Mouse (Mus musculus): ENCODE data around the gene Adam26a. TPM values are rescaled to one million over a fixed set of nuclear protein-coding genes. Genes with fewer than 3 reads are reported as not detected.
"Not testable (repeated sequence)": the region's sequence is repeated elsewhere in the genome, so short reads cannot be mapped to it uniquely, and the experiment has no call there.

The Adam26a gene
- polyA plus RNA-seq (2015; fragmentation: Nextera tagmentation; extraction: Ambion mirVana), result not detected in 2 replicates

DNA sequence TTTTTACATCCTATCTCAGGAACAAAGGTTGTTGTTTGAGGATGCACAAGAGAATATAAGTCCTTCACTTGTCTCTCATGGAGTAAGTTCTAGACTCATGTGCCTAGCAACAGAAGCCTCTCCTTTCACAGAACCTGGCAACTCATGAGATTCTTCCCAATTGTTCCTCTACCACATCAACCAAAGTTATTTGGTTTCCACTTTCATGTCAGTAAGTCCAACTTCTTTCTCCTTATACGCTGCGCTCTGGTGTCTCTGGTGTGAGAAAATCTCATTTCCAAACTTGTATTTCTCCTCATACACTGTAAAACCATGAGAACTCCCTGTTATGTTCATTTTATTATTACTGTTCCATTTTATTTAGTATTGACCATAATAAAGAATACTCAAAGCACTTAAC lies at the start of gene Adam26a:
Gene Adam26a, minus strand, starts transcription at position 101 of the 400 bp plus-strand sequence.
- not testable (repeated sequence) for H3K4me3 ChIP-seq (ENCODE audit: low read depth, low read length); H3K4me1 ChIP-seq (replicated peaks; ENCODE audit: control insufficient read depth, insufficient read depth); H3K36me3 ChIP-seq (ENCODE audit: control insufficient read depth, insufficient read depth, low read length); ATAC-seq (ENCODE audit: low FRiP score, low TSS enrichment); DNase-seq (ENCODE audit: low spot score); H3K9me3 ChIP-seq (ENCODE audit: control insufficient read depth, low read length); H3K27me3 ChIP-seq (ENCODE audit: control insufficient read depth, insufficient read depth, low read length); H3K4me2 ChIP-seq (replicated peaks; ENCODE audit: low read depth); H3K9ac ChIP-seq (ENCODE audit: low read length); H3K27ac ChIP-seq (replicated peaks)
- 92% methylated on average over 2 of the region's 2 CpGs for WGBS

DNA sequence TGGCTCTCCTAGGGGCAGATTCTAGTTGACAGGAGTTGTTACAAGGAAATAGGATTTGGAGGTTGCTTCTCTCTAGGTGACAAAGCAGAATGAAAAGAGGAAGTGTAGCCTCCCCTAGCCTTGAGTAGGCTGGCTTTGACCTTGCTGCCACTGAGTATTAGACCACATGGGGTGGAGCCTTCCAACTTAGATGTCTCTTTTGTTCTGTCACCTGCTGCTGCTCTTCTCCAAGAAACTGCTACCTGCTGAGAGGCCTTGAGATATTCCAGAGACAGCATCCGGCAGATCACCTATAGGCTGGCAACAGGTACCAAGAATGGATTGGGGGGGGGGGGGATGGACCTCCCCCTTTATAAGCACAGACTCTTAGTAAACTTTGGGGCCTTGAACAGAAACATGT lies 39.5 kb upstream of the Adam26a start:
- H3K9ac ChIP-seq (ENCODE audit: low read length), result no peak overlapping the region
- H3K9me3 ChIP-seq (ENCODE audit: control insufficient read depth, low read length), result no peaks in the 10 kb centered on the region
- ATAC-seq (ENCODE audit: low FRiP score, low TSS enrichment), result no peak
- no peak overlapping the region for H3K4me3 ChIP-seq (ENCODE audit: low read depth, low read length)
- no peak overlapping the region for H3K4me2 ChIP-seq (replicated peaks; ENCODE audit: low read depth)
- H3K27ac ChIP-seq (replicated peaks), result no peak overlapping the region
- no peaks in the 10 kb centered on the region for H3K27me3 ChIP-seq (ENCODE audit: control insufficient read depth, insufficient read depth, low read length)
- TF ChIP-seq CTCF (IDR thresholded peaks at IDR 0.05; ENCODE audit: low read depth) (no peak), EP300 (optimal IDR thresholded peaks at IDR 0.05) (no peak)
- DNase-seq (ENCODE audit: low spot score), result no peak
- no peaks in the 10 kb centered on the region for H3K4me1 ChIP-seq (replicated peaks; ENCODE audit: control insufficient read depth, insufficient read depth)
- WGBS, result 76% methylated on average over 1 of the region's 1 CpGs
- H3K36me3 ChIP-seq (ENCODE audit: control insufficient read depth, insufficient read depth, low read length), result no peaks in the 10 kb centered on the region

DNA sequence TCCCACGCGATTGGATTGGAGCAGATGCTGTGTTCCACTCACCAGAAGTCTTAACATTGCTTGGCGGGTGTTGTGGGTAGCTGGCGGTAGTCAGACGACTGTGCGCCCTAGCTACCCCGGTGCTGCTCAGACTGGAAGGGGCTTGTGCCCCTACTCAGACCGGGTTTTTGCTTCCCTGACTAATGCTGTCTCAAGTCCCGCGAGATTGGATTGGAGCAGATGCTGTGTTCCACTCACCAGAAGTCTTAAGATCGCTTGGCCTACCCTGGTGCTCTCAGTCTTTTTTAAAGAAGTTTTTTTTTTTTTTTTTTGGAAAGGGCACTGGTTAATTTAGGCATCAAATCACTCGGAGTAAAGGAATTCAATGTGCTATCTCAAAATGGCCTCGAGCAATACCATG lies 27.1 kb upstream of the Adam26a start:
- not testable (repeated sequence) for H3K27me3 ChIP-seq (ENCODE audit: control insufficient read depth, insufficient read depth, low read length); H3K4me2 ChIP-seq (replicated peaks; ENCODE audit: low read depth); H3K4me1 ChIP-seq (replicated peaks; ENCODE audit: control insufficient read depth, insufficient read depth); H3K9me3 ChIP-seq (ENCODE audit: control insufficient read depth, low read length); H3K36me3 ChIP-seq (ENCODE audit: control insufficient read depth, insufficient read depth, low read length); H3K27ac ChIP-seq (replicated peaks); ATAC-seq (ENCODE audit: low FRiP score, low TSS enrichment); H3K4me3 ChIP-seq (ENCODE audit: low read depth, low read length); H3K9ac ChIP-seq (ENCODE audit: low read length); DNase-seq (ENCODE audit: low spot score)
- 81% methylated on average over 13 of the region's 13 CpGs for WGBS

DNA sequence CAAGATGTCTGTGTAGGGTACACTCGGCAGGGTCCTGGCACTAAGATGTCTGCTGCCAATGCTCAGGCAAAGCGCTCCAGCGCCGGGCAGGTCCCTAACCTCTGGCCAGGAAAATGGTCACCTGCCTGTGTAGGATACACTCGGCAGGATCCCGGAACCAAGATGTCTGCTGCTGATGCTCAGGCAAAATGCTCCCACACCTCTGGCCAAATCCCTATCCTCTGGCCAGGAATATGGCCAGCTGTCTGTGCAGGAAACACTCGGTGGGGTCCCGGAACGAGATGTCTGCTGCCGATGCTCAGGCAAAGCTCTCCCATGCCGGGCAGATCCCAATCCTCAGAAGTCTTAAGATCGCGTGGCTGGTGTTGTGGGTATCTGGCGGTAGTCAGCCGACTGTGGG lies 26.7 kb upstream of the Adam26a start:
- ATAC-seq (ENCODE audit: low FRiP score, low TSS enrichment); DNase-seq (ENCODE audit: low spot score); H3K4me1 ChIP-seq (replicated peaks; ENCODE audit: control insufficient read depth, insufficient read depth); H3K4me3 ChIP-seq (ENCODE audit: low read depth, low read length); H3K9ac ChIP-seq (ENCODE audit: low read length); H3K36me3 ChIP-seq (ENCODE audit: control insufficient read depth, insufficient read depth, low read length); H3K27me3 ChIP-seq (ENCODE audit: control insufficient read depth, insufficient read depth, low read length); H3K9me3 ChIP-seq (ENCODE audit: control insufficient read depth, low read length); H3K4me2 ChIP-seq (replicated peaks; ENCODE audit: low read depth); H3K27ac ChIP-seq (replicated peaks): not testable (repeated sequence)
- 91% methylated on average over 15 of the region's 15 CpGs for WGBS

DNA sequence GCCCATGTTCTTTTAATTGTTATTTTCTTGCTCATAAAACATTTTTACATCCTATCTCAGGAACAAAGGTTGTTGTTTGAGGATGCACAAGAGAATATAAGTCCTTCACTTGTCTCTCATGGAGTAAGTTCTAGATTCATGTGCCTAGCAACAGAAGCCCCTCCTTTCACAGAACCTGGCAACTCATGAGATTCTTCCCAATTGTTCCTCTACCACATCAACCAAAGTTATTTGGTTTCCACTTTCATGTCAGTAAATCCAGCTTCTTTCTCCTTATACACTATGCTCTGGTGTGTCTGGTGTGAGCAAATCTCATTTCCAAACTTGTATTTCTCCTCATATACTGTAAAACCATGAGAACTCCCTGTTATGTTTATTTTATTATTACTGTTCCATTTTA lies 48.5 kb downstream of the Adam26a start, which contains the start of gene Adam26b:
Gene Adam26b, minus strand, starts transcription at position 101 of the 400 bp plus-strand sequence.
- not testable (repeated sequence) for ATAC-seq (ENCODE audit: low FRiP score, low TSS enrichment); DNase-seq (ENCODE audit: low spot score)

More for the DNA sequence above, 48.5 kb downstream of the Adam26a start, which contains the start of gene Adam26b:
- H3K27me3 ChIP-seq (ENCODE audit: control insufficient read depth, insufficient read depth, low read length); H3K4me1 ChIP-seq (replicated peaks; ENCODE audit: control insufficient read depth, insufficient read depth); H3K27ac ChIP-seq (replicated peaks); H3K4me2 ChIP-seq (replicated peaks; ENCODE audit: low read depth); H3K9ac ChIP-seq (ENCODE audit: low read length); H3K36me3 ChIP-seq (ENCODE audit: control insufficient read depth, insufficient read depth, low read length); H3K4me3 ChIP-seq (ENCODE audit: low read depth, low read length); H3K9me3 ChIP-seq (ENCODE audit: control insufficient read depth, low read length): not testable (repeated sequence)

Other genes starting within 250 kb of the Adam26a start
- not detected in 2 replicates for gene Adam26b, start 48.6 kb downstream of the Adam26a start, polyA plus RNA-seq (2015; fragmentation: Nextera tagmentation; extraction: Ambion mirVana)
- gene Gm5346, start 50.6 kb upstream of the Adam26a start, polyA plus RNA-seq (2015; fragmentation: Nextera tagmentation; extraction: Ambion mirVana), result not detected in 2 replicates
- gene Adam34, start 133.3 kb upstream of the Adam26a start, polyA plus RNA-seq (2015; fragmentation: Nextera tagmentation; extraction: Ambion mirVana), result not detected in 2 replicates

Data from stomach, postnatal 0 days (tissue).